Mouse (Mus musculus): ENCODE results near the gene Fancc. TPM values are rescaled to one million over a fixed set of nuclear protein-coding genes. Genes with fewer than 3 reads are reported as not detected.

Fancc gene
- polyA plus RNA-seq, 1 experiment: 8.1 TPM

- no peak for TF ChIP-seq USF1 (IDR thresholded peaks at IDR 0.05; ENCODE audit: low read depth)
- no peak for TF ChIP-seq TCF3 (IDR thresholded peaks at IDR 0.05; ENCODE audit: insufficient read length, low read depth)
- TF ChIP-seq POLR2A (IDR thresholded peaks at IDR 0.05; ENCODE audit: insufficient read length, low read depth): no peak
- TF ChIP-seq CEBPB (IDR thresholded peaks at IDR 0.05; ENCODE audit: insufficient read depth, poor library complexity, severe bottlenecking): no peak
- peak in 2 of 3 experiments; percentile 27 to 54 for TF ChIP-seq MYOD1 (IDR thresholded peaks at IDR 0.05; ENCODE audit: control insufficient read depth in 1 of 3, insufficient read length in 2 of 3, low read depth in 2 of 3)
- TF ChIP-seq MYOG (IDR thresholded peaks at IDR 0.05; ENCODE audit: control insufficient read depth in 1 of 3, insufficient read depth in 1 of 3, insufficient read length in 2 of 3, low read depth in 2 of 3): peak in 2 of 3 experiments; percentile 19 to 55
- no peak for TF ChIP-seq E2F4 (IDR thresholded peaks at IDR 0.05; ENCODE audit: insufficient read depth)
- no peak for TF ChIP-seq REST (IDR thresholded peaks at IDR 0.05; ENCODE audit: insufficient read depth, insufficient read length)
- H3K27me3 ChIP-seq (ENCODE audit: control insufficient read depth, insufficient read depth, insufficient read length): no peaks in the 10 kb centered on the region
- H3ac ChIP-seq (ENCODE audit: control insufficient read depth, insufficient read length): no peak overlapping the region
- H3K4me2 ChIP-seq (ENCODE audit: low read depth): peak overlapping the region; percentile 12
- H3K79me2 ChIP-seq (ENCODE audit: control insufficient read depth, insufficient read depth): no peaks in the 10 kb centered on the region
- peaks cover 15% of the 10 kb centered on the region for H3K36me3 ChIP-seq (ENCODE audit: control insufficient read depth, insufficient read depth)
- no peak overlapping the region for H3K4me3 ChIP-seq
These were observed 31.1 kb upstream of the Fancc start for GRCm38 (mm10) chr13:63528164-63528675.

- Histone ChIP-seq H3K27me3 (ENCODE audit: control insufficient read depth, insufficient read depth, insufficient read length) (no peaks in the 10 kb centered on the region), H3ac (ENCODE audit: control insufficient read depth, insufficient read length) (no peak overlapping the region), H3K36me3 (ENCODE audit: control insufficient read depth, insufficient read depth) (peaks cover 13% of the 10 kb centered on the region), H3K4me2 (ENCODE audit: low read depth) (no peak overlapping the region), H3K4me3 (no peak overlapping the region), H3K79me2 (ENCODE audit: control insufficient read depth, insufficient read depth) (no peaks in the 10 kb centered on the region)
- TF ChIP-seq USF1 (IDR thresholded peaks at IDR 0.05; ENCODE audit: low read depth): no peak
- TF ChIP-seq REST (IDR thresholded peaks at IDR 0.05; ENCODE audit: insufficient read depth, insufficient read length): no peak
These were observed 28.6 kb upstream of the Fancc start for GRCm38 (mm10) chr13:63525571-63526197.

GRCm38 (mm10) chr13:63524608-63525570 lies 27.8 kb upstream of the Fancc start:
- Histone ChIP-seq H3K4me2 (ENCODE audit: low read depth) (no peak overlapping the region), H3K79me2 (ENCODE audit: control insufficient read depth, insufficient read depth) (no peaks in the 10 kb centered on the region), H3K27me3 (ENCODE audit: control insufficient read depth, insufficient read depth, insufficient read length) (no peaks in the 10 kb centered on the region), H3K4me3 (no peak overlapping the region), H3K36me3 (ENCODE audit: control insufficient read depth, insufficient read depth) (peaks cover 17% of the 10 kb centered on the region), H3ac (ENCODE audit: control insufficient read depth, insufficient read length) (no peak overlapping the region)
- TF ChIP-seq POLR2AphosphoS2 (IDR thresholded peaks at IDR 0.05; ENCODE audit: insufficient read length, low read depth) (no peak), MYOG (IDR thresholded peaks at IDR 0.05; ENCODE audit: control insufficient read depth in 1 of 3, insufficient read depth in 1 of 3, insufficient read length in 2 of 3, low read depth in 2 of 3) (no peak), TCF3 (IDR thresholded peaks at IDR 0.05; ENCODE audit: insufficient read length, low read depth) (no peak), SRF (IDR thresholded peaks at IDR 0.05; ENCODE audit: control insufficient read depth, insufficient read length, low read depth) (no peak), USF1 (IDR thresholded peaks at IDR 0.05; ENCODE audit: low read depth) (no peak), MAX (IDR thresholded peaks at IDR 0.05; ENCODE audit: low read depth) (no peak), POLR2A (IDR thresholded peaks at IDR 0.05; ENCODE audit: insufficient read length, low read depth) (no peak), TCF12 (IDR thresholded peaks at IDR 0.05; ENCODE audit: insufficient read depth, poor library complexity, severe bottlenecking) (no peak), E2F4 (IDR thresholded peaks at IDR 0.05; ENCODE audit: insufficient read depth) (no peak), REST (IDR thresholded peaks at IDR 0.05; ENCODE audit: insufficient read depth, insufficient read length) (no peak), CEBPB (IDR thresholded peaks at IDR 0.05; ENCODE audit: insufficient read depth, poor library complexity, severe bottlenecking) (no peak), MYOD1 (IDR thresholded peaks at IDR 0.05; ENCODE audit: control insufficient read depth in 1 of 3, insufficient read length in 2 of 3, low read depth in 2 of 3) (no peak)

- no peak for TF ChIP-seq MAX (IDR thresholded peaks at IDR 0.05; ENCODE audit: low read depth)
- no peak for TF ChIP-seq POLR2A (IDR thresholded peaks at IDR 0.05; ENCODE audit: insufficient read length, low read depth)
- no peak for TF ChIP-seq MYOG (IDR thresholded peaks at IDR 0.05; ENCODE audit: control insufficient read depth in 1 of 3, insufficient read depth in 1 of 3, insufficient read length in 2 of 3, low read depth in 2 of 3)
- TF ChIP-seq TCF12 (IDR thresholded peaks at IDR 0.05; ENCODE audit: insufficient read depth, poor library complexity, severe bottlenecking): no peak
- TF ChIP-seq CEBPB (IDR thresholded peaks at IDR 0.05; ENCODE audit: insufficient read depth, poor library complexity, severe bottlenecking): no peak
- no peak for TF ChIP-seq MYOD1 (IDR thresholded peaks at IDR 0.05; ENCODE audit: control insufficient read depth in 1 of 3, insufficient read length in 2 of 3, low read depth in 2 of 3)
- TF ChIP-seq SRF (IDR thresholded peaks at IDR 0.05; ENCODE audit: control insufficient read depth, insufficient read length, low read depth): no peak
- H3K36me3 ChIP-seq (ENCODE audit: control insufficient read depth, insufficient read depth): peaks cover 22% of the 10 kb centered on the region
These were observed 27.0 kb upstream of the Fancc start for GRCm38 (mm10) chr13:63524061-63524460.

More at GRCm38 (mm10) chr13:63524061-63524460, 27.0 kb upstream of the Fancc start:
- Histone ChIP-seq H3K79me2 (ENCODE audit: control insufficient read depth, insufficient read depth) (no peaks in the 10 kb centered on the region), H3K27me3 (ENCODE audit: control insufficient read depth, insufficient read depth, insufficient read length) (no peaks in the 10 kb centered on the region), H3ac (ENCODE audit: control insufficient read depth, insufficient read length) (no peak overlapping the region), H3K4me3 (no peak overlapping the region), H3K4me2 (ENCODE audit: low read depth) (no peak overlapping the region)

All from myocyte (in vitro differentiated cells).